Mouse (Mus musculus) ES-CJ7 (cell line): ENCODE results near the gene Notum.
"Not testable (repeated sequence)": the region's sequence is repeated elsewhere in the genome, so short reads cannot be mapped to it uniquely, and the experiment has no call there.

ENCODE experiments used
- DNase-seq: peaks from one replicate; pipeline ENCODE4 v3.0.0; 2011; ENCODE audit warnings: low read depth, low spot score

The Notum gene

GRCm38 (mm10) chr11:120675875-120676274 lies 14.9 kb upstream of the Notum start:
- DNase-seq: not testable (repeated sequence)

GRCm38 (mm10) chr11:120673594-120674122 lies 12.7 kb upstream of the Notum start:
- DNase-seq: peak; percentile 26

GRCm38 (mm10) chr11:120672687-120673593 lies 12.0 kb upstream of the Notum start, which contains the start of gene Aspscr1:
Gene Aspscr1, plus strand, starts transcription at chr11:120672973.
- DNase-seq: peak; percentile 95

- no peak for DNase-seq
Measured at GRCm38 (mm10) chr11:120666617-120667016, 5.6 kb upstream of the Notum start.

GRCm38 (mm10) chr11:120665406-120665805 lies 4.4 kb upstream of the Notum start:
- no peak for DNase-seq

- peak; percentile 97 for DNase-seq
Measured at GRCm38 (mm10) chr11:120663714-120664113, 2.7 kb upstream of the Notum start.

- no peak for DNase-seq
Measured at GRCm38 (mm10) chr11:120662759-120663158, 1.8 kb upstream of the Notum start.

GRCm38 (mm10) chr11:120660301-120661075 lies 487 bp downstream of the Notum start:
- peak; percentile 64 for DNase-seq

- no peak for DNase-seq
Measured at GRCm38 (mm10) chr11:120659509-120660300, 1.3 kb downstream of the Notum start.

- peak; percentile 91 for DNase-seq
Measured at GRCm38 (mm10) chr11:120658876-120659410, 2.0 kb downstream of the Notum start.

GRCm38 (mm10) chr11:120657301-120657700 lies 3.7 kb downstream of the Notum start:
- no peak for DNase-seq

- no peak for DNase-seq
Measured at GRCm38 (mm10) chr11:120654741-120655140, 6.2 kb downstream of the Notum start.

- DNase-seq: peak; percentile 85
Measured at GRCm38 (mm10) chr11:120651872-120652271, 9.1 kb downstream of the Notum start.

- peak; percentile 90 for DNase-seq
Measured at GRCm38 (mm10) chr11:120648001-120648476, 12.9 kb downstream of the Notum start, which contains the start of gene Myadml2. Gene Myadml2, minus strand, starts transcription at chr11:120648158.

GRCm38 (mm10) chr11:120647047-120647830 lies 13.7 kb downstream of the Notum start:
- DNase-seq: no peak

- peak; percentile 97 for DNase-seq
Measured at GRCm38 (mm10) chr11:120643601-120643987, 17.4 kb downstream of the Notum start, which contains the start of gene Pycr1. Gene Pycr1, minus strand, starts transcription at chr11:120643769.

- DNase-seq: no peak
Measured at GRCm38 (mm10) chr11:120642939-120643600, 17.9 kb downstream of the Notum start.

GRCm38 (mm10) chr11:120641869-120642268 lies 19.1 kb downstream of the Notum start:
- DNase-seq: no peak

GRCm38 (mm10) chr11:120641255-120641654 lies 19.7 kb downstream of the Notum start:
- no peak for DNase-seq
